Mouse (Mus musculus): ENCODE results near the gene Rsc1a1. TPM values are rescaled to one million over a fixed set of nuclear protein-coding genes. Genes with fewer than 3 reads are reported as not detected.
A peak's percentile ranks its signal among the peaks of the same experiment; 100 is the strongest.

Gene Rsc1a1
- polyA plus RNA-seq, 1 experiment from 2014 or later: 3.7 TPM

- Histone ChIP-seq H3K27me3 (replicated peaks; ENCODE audit: control insufficient read depth, insufficient read depth, low read length) (no peaks in the 10 kb centered on the region), H3K9me3 (ENCODE audit: control insufficient read depth, low read length) (no peaks in the 10 kb centered on the region), H3K27ac (ENCODE audit: low read depth) (peak overlapping the region; percentile 24; the same call in 1 of the 2 replicates), H3K4me3 (ENCODE audit: low read depth, low read length) (no peak overlapping the region), H3K4me1 (replicated peaks; ENCODE audit: control insufficient read depth, insufficient read depth, low read length) (peaks cover 6% of the 10 kb centered on the region; the same call in 1 of the 2 replicates), H3K36me3 (ENCODE audit: control insufficient read depth, insufficient read depth, low read length) (peaks cover 30% of the 10 kb centered on the region), H3K4me2 (ENCODE audit: low read length) (no peak overlapping the region), H3K9ac (ENCODE audit: low read length) (no peak overlapping the region)
- peak; percentile 57 for DNase-seq (ENCODE audit: low spot score)
- whole genome bisulfite sequencing: 60% methylated on average over 7 of the region's 7 CpGs
- peak; percentile 46; the same call in 1 of the 2 replicates for ATAC-seq (replicated peaks; ENCODE audit: low FRiP score, low TSS enrichment, low read depth)
Measured at GRCm38 (mm10) chr4:141643118-141643855, 42.1 kb downstream of the Rsc1a1 start.

DNA sequence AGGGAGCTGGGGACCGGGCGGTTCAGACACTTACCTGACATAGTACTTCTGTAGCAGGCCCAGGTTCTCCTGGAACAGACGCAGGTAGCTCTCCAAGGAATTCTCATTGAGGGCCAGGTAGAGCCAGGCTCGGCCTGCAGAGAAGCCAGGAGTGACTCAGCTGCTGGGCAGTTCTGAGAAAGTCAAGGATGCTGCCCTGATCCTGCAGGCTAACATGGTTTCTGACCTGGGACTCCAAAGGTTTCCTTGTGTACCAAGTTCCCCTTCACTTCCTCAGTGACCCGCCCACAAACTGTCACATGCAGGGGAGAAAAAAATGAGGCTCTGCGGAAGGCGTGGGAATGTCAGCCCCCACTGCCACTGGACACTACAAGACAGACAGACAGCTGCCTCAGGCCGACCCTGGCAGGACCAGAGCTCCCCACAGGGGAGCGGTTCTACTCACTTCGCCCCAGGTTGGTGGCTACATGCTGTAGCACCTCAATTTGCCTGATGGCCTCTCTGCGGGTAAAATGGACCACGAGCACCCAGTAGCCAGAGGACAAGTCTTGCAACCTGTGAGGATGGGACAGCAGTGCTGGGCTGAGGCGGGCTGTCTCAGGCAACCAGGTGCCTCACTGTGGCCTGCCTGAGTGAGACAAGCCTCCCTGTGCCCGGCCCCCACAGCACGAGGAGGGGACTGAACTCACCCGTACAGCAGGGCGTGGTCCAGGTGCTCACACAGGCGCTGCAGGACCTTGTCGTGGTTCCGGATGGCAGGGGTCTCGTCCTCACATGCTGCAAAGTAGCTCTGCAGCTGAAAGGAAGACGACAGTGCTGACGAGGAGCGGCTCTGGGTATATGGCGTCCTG, 43.2 kb downstream of the Rsc1a1 start:
- Histone ChIP-seq H3K27ac (ENCODE audit: low read depth) (no peak overlapping the region), H3K9me3 (ENCODE audit: control insufficient read depth, low read length) (no peaks in the 10 kb centered on the region), H3K36me3 (ENCODE audit: control insufficient read depth, insufficient read depth, low read length) (peaks cover 41% of the 10 kb centered on the region), H3K4me3 (ENCODE audit: low read depth, low read length) (no peak overlapping the region), H3K9ac (ENCODE audit: low read length) (no peak overlapping the region), H3K4me1 (replicated peaks; ENCODE audit: control insufficient read depth, insufficient read depth, low read length) (peaks cover 6% of the 10 kb centered on the region; the same call in 1 of the 2 replicates), H3K27me3 (replicated peaks; ENCODE audit: control insufficient read depth, insufficient read depth, low read length) (no peaks in the 10 kb centered on the region), H3K4me2 (ENCODE audit: low read length) (no peak overlapping the region)
- WGBS: 88% methylated on average over 25 of the region's 25 CpGs
- DNase-seq (ENCODE audit: low spot score) (no peak), ATAC-seq (replicated peaks; ENCODE audit: low FRiP score, low TSS enrichment, low read depth) (0 out of 2 replicates have a peak, but pooled peaks have one; percentile 21)

DNA sequence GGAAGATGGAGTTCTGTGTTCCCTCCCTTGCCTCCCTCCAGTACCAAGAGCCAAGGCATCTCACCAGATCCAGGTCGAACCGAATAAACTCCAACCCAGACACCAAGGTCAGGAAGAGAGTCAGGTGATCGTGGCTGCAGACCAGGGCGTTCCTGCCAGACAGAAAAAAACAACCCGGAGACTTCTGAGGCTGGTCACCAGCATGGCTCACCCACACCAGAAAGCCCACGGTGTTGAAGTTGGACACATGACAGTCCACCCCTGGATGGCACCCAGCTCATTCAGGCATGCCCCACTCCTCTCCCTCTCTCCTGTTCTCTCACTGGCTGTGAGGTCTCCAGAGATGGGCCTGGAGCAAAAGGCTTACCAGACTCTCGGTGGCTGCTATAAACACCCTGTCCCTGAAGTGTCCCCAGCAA, 44.0 kb downstream of the Rsc1a1 start:
- H3K9ac ChIP-seq (ENCODE audit: low read length): no peak overlapping the region
- ATAC-seq (replicated peaks; ENCODE audit: low FRiP score, low TSS enrichment, low read depth): no peak

DNA sequence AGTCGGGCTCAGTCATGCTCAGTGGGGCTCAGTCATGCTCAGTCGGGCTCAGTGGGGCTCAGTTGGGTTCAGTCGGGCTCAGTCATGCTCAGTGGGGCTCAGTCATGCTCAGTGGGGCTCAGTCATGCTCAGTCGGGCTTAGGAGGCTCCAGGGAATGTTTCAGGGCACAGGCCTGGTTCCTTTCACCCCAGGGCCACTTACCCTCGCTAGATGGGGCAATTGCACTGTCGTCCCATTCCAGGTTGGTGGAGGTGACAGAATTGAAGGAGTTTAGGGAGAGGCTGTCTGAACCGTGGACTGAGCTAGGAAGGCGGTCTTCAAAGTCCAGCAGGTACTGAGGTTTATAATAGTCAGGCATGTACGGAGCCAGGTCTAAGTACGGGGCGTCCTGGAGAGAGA, 45.9 kb downstream of the Rsc1a1 start:
- H3K9me3 ChIP-seq (ENCODE audit: control insufficient read depth, low read length): no peaks in the 10 kb centered on the region
- 78% methylated on average over 11 of the region's 11 CpGs for WGBS
- H3K4me2 ChIP-seq (ENCODE audit: low read length): no peak overlapping the region
- H3K27me3 ChIP-seq (replicated peaks; ENCODE audit: control insufficient read depth, insufficient read depth, low read length): no peaks in the 10 kb centered on the region
- no peak overlapping the region for H3K4me3 ChIP-seq (ENCODE audit: low read depth, low read length)
- no peak overlapping the region for H3K9ac ChIP-seq (ENCODE audit: low read length)
- ATAC-seq (replicated peaks; ENCODE audit: low FRiP score, low TSS enrichment, low read depth) (no peak), DNase-seq (ENCODE audit: low spot score) (no peak)
- no peak overlapping the region for H3K27ac ChIP-seq (ENCODE audit: low read depth)
- peaks cover 62% of the 10 kb centered on the region for H3K36me3 ChIP-seq (ENCODE audit: control insufficient read depth, insufficient read depth, low read length)
- H3K4me1 ChIP-seq (replicated peaks; ENCODE audit: control insufficient read depth, insufficient read depth, low read length): peaks cover 6% of the 10 kb centered on the region; the same call in 1 of the 2 replicates

More for the DNA sequence above, 44.0 kb downstream of the Rsc1a1 start:
- no peaks in the 10 kb centered on the region for H3K9me3 ChIP-seq (ENCODE audit: control insufficient read depth, low read length)
- peaks cover 6% of the 10 kb centered on the region; the same call in 1 of the 2 replicates for H3K4me1 ChIP-seq (replicated peaks; ENCODE audit: control insufficient read depth, insufficient read depth, low read length)
- H3K4me2 ChIP-seq (ENCODE audit: low read length): no peak overlapping the region
- DNase-seq (ENCODE audit: low spot score): no peak
- peaks cover 49% of the 10 kb centered on the region for H3K36me3 ChIP-seq (ENCODE audit: control insufficient read depth, insufficient read depth, low read length)
- H3K27me3 ChIP-seq (replicated peaks; ENCODE audit: control insufficient read depth, insufficient read depth, low read length): no peaks in the 10 kb centered on the region
- H3K27ac ChIP-seq (ENCODE audit: low read depth): no peak overlapping the region
- 79% methylated on average over 7 of the region's 7 CpGs for WGBS
- H3K4me3 ChIP-seq (ENCODE audit: low read depth, low read length): no peak overlapping the region

GRCm38 (mm10) chr4:141636693-141637092, 48.7 kb downstream of the Rsc1a1 start:
- no peaks in the 10 kb centered on the region for H3K9me3 ChIP-seq (ENCODE audit: control insufficient read depth, low read length)
- no peak overlapping the region for H3K27ac ChIP-seq (ENCODE audit: low read depth)
- H3K4me2 ChIP-seq (ENCODE audit: low read length): no peak overlapping the region
- 93% methylated on average over 5 of the region's 5 CpGs for WGBS
- H3K36me3 ChIP-seq (ENCODE audit: control insufficient read depth, insufficient read depth, low read length): peaks cover 76% of the 10 kb centered on the region
- H3K9ac ChIP-seq (ENCODE audit: low read length): no peak overlapping the region
- H3K27me3 ChIP-seq (replicated peaks; ENCODE audit: control insufficient read depth, insufficient read depth, low read length): no peaks in the 10 kb centered on the region
- H3K4me1 ChIP-seq (replicated peaks; ENCODE audit: control insufficient read depth, insufficient read depth, low read length): no peaks in the 10 kb centered on the region
- no peak for ATAC-seq (replicated peaks; ENCODE audit: low FRiP score, low TSS enrichment, low read depth)
- DNase-seq (ENCODE audit: low spot score): no peak
- H3K4me3 ChIP-seq (ENCODE audit: low read depth, low read length): no peak overlapping the region

- DNase-seq (ENCODE audit: low spot score): no peak
- H3K27me3 ChIP-seq (replicated peaks; ENCODE audit: control insufficient read depth, insufficient read depth, low read length): no peaks in the 10 kb centered on the region
- no peak overlapping the region for H3K4me3 ChIP-seq (ENCODE audit: low read depth, low read length)
- no peaks in the 10 kb centered on the region for H3K4me1 ChIP-seq (replicated peaks; ENCODE audit: control insufficient read depth, insufficient read depth, low read length)
- H3K27ac ChIP-seq (ENCODE audit: low read depth): no peak overlapping the region
- no peak overlapping the region for H3K4me2 ChIP-seq (ENCODE audit: low read length)
- H3K36me3 ChIP-seq (ENCODE audit: control insufficient read depth, insufficient read depth, low read length): peaks cover 76% of the 10 kb centered on the region
- no peak for ATAC-seq (replicated peaks; ENCODE audit: low FRiP score, low TSS enrichment, low read depth)
- WGBS: 71% methylated on average over 9 of the region's 9 CpGs
- H3K9me3 ChIP-seq (ENCODE audit: control insufficient read depth, low read length): no peaks in the 10 kb centered on the region
- no peak overlapping the region for H3K9ac ChIP-seq (ENCODE audit: low read length)
Measured at GRCm38 (mm10) chr4:141635991-141636390, 49.4 kb downstream of the Rsc1a1 start.

Other genes with a start within 250 kb of the Rsc1a1 start
- 0.20 TPM in 1 of 2 replicates, not detected in the other for gene Srarp, start 249.5 kb downstream of the Rsc1a1 start, polyA plus RNA-seq (2014; fragmentation: Nextera tagmentation; extraction: Ambion mirVana)
- 29.9 and 30.9 TPM in 2 replicates for gene Zbtb17, start 240.9 kb downstream of the Rsc1a1 start, polyA plus RNA-seq (2014; fragmentation: Nextera tagmentation; extraction: Ambion mirVana)
- 12.8 and 14.9 TPM in 2 replicates for gene Spen, start 147.0 kb downstream of the Rsc1a1 start, polyA plus RNA-seq (2014; fragmentation: Nextera tagmentation; extraction: Ambion mirVana)
- gene Fblim1, start 79.5 kb downstream of the Rsc1a1 start, polyA plus RNA-seq (2014; fragmentation: Nextera tagmentation; extraction: Ambion mirVana): 94.6 and 108 TPM in 2 replicates
- gene Tmem82, start 67.0 kb downstream of the Rsc1a1 start, polyA plus RNA-seq (2014; fragmentation: Nextera tagmentation; extraction: Ambion mirVana): 6.0 and 8.4 TPM in 2 replicates
- 0.17 and 0.26 TPM in 2 replicates for gene Slc25a34, start 61.8 kb downstream of the Rsc1a1 start, polyA plus RNA-seq (2014; fragmentation: Nextera tagmentation; extraction: Ambion mirVana)
- gene Plekhm2, start 20.7 kb downstream of the Rsc1a1 start, polyA plus RNA-seq (2014; fragmentation: Nextera tagmentation; extraction: Ambion mirVana): 3.2 and 3.7 TPM in 2 replicates
- 19.5 and 20.0 TPM in 2 replicates for gene Ddi2, start 37.8 kb upstream of the Rsc1a1 start, polyA plus RNA-seq (2014; fragmentation: Nextera tagmentation; extraction: Ambion mirVana)
- gene Agmat, start 61.1 kb upstream of the Rsc1a1 start, polyA plus RNA-seq (2014; fragmentation: Nextera tagmentation; extraction: Ambion mirVana): 10.1 and 12.7 TPM in 2 replicates
- 4.4 and 4.5 TPM in 2 replicates for gene Dnajc16, start 105.3 kb upstream of the Rsc1a1 start, polyA plus RNA-seq (2014; fragmentation: Nextera tagmentation; extraction: Ambion mirVana)
- 19.3 and 20.0 TPM in 2 replicates for gene Casp9, start 108.0 kb upstream of the Rsc1a1 start, polyA plus RNA-seq (2014; fragmentation: Nextera tagmentation; extraction: Ambion mirVana)
- gene Cela2a, start 140.6 kb upstream of the Rsc1a1 start, polyA plus RNA-seq (2014; fragmentation: Nextera tagmentation; extraction: Ambion mirVana): 6.9 TPM in 1 of 2 replicates, not detected in the other
- not detected in 2 replicates for gene Ctrc, start 160.8 kb upstream of the Rsc1a1 start, polyA plus RNA-seq (2014; fragmentation: Nextera tagmentation; extraction: Ambion mirVana)
- gene Efhd2, start 189.3 kb upstream of the Rsc1a1 start, polyA plus RNA-seq (2014; fragmentation: Nextera tagmentation; extraction: Ambion mirVana): 59.4 and 75.6 TPM in 2 replicates